In the genomic region with DNA sequence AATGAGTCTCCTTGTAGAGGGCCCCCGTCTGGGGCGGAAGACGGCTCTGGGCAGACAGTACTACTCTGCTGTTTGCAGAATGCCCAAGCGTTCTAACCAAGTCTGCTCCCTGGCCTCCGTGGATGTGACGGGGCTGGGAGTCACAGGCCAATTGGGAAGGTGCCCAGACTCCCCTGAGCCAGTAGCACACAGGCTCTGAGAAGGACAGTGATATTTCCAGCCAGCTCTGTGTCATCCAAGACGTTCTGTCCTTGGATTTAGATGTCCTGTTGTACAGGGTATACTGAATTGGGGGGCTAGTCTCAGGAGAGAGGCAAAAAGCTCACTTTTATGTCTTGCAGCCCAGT, we compare ENCODE assay signal across 10 mouse cellular contexts. TPM values are rescaled to one million over a fixed set of nuclear protein-coding genes. Genes with fewer than 3 reads are reported as not detected.
DNase-seq lines count a peak whose midpoint lies in the region; ATAC-seq and TF ChIP-seq lines count a peak whose summit lies in the region.
"Had no signal": no experiment of that assay in that cellular context is flagged by ENCODE, and none has a peak within 500 bp of the region (broad histone marks: within the 10 kb centered on the region; RNA-seq: fewer than 3 reads in every experiment).

No protein-coding gene starts in this region.

- H3K9me3 ChIP-seq in lung, embryonic 14.5 days (ENCODE audit: low read depth, low read length): no peaks in the 10 kb centered on the region
- no peaks in the 10 kb centered on the region for H3K9me3 ChIP-seq in embryonic facial prominence, embryonic 15.5 days (replicated peaks)
- no peaks in the 10 kb centered on the region for H3K9me3 ChIP-seq in hindbrain, embryonic 13.5 days
- H3K9me3 ChIP-seq: megakaryocyte, embryonic 14.5 days had no signal

- WGBS in lung, embryonic 14.5 days: 36% methylated on average over 7 of the region's 7 CpGs
- WGBS in embryonic facial prominence, embryonic 15.5 days: 34% methylated on average over 7 of the region's 7 CpGs
- WGBS in hindbrain, embryonic 13.5 days: 35% methylated on average over 7 of the region's 7 CpGs

- DNase-seq in cerebellum, postnatal 10 days: peak; percentile 63 to 72
- no peak for DNase-seq in cerebellum, adult 18-20 months
- peak; percentile 23 for DNase-seq in lung, embryonic 14.5 days
- DNase-seq in lung, adult 18-20 months: no peak
- DNase-seq in layer of hippocampus, adult 11-12 months (ENCODE audit: low spot score): no peak
- DNase-seq in thymus, adult 18-20 months: no peak
- DNase-seq: kidney, postnatal 4 days had no signal

- peak; percentile 37; the same call in 1 of the 2 replicates for ATAC-seq in lung, embryonic 14.5 days (ENCODE audit: insufficient read depth)
- ATAC-seq in embryonic facial prominence, embryonic 15.5 days (ENCODE audit: insufficient number of reproducible peaks, low FRiP score, low TSS enrichment, low read depth): no peak
- no peak for ATAC-seq in hindbrain, embryonic 13.5 days (ENCODE audit: low FRiP score)

- H3K4me3 ChIP-seq in lung, embryonic 14.5 days (ENCODE audit: low read depth, low read length): no peak overlapping the region
- H3K4me3 ChIP-seq in embryonic facial prominence, embryonic 15.5 days (replicated peaks): no peak overlapping the region
- no peak overlapping the region for H3K4me3 ChIP-seq in hindbrain, embryonic 13.5 days
- H3K4me3 ChIP-seq: megakaryocyte, embryonic 14.5 days had no signal

- no peak overlapping the region for H3K4me2 ChIP-seq in lung, embryonic 14.5 days
- H3K4me2 ChIP-seq in embryonic facial prominence, embryonic 15.5 days (replicated peaks): no peak overlapping the region
- no peak overlapping the region for H3K4me2 ChIP-seq in hindbrain, embryonic 13.5 days

- no peaks in the 10 kb centered on the region for H3K36me3 ChIP-seq in lung, embryonic 14.5 days (ENCODE audit: insufficient read depth)
- peaks cover 6% of the 10 kb centered on the region; the same call in 1 of the 2 replicates for H3K36me3 ChIP-seq in embryonic facial prominence, embryonic 15.5 days
- H3K36me3 ChIP-seq in hindbrain, embryonic 13.5 days: peaks cover 25% of the 10 kb centered on the region

- H3K9ac ChIP-seq in lung, embryonic 14.5 days: no peak overlapping the region
- H3K9ac ChIP-seq in embryonic facial prominence, embryonic 15.5 days: no peak overlapping the region
- peak overlapping the region; percentile 24; the same call in 1 of the 2 replicates for H3K9ac ChIP-seq in hindbrain, embryonic 13.5 days

- H3K27ac ChIP-seq in lung, embryonic 14.5 days (ENCODE audit: low read depth): no peak overlapping the region
- peak overlapping the region; percentile 40; the same call in 1 of the 2 replicates for H3K27ac ChIP-seq in embryonic facial prominence, embryonic 15.5 days (replicated peaks)
- no peak overlapping the region for H3K27ac ChIP-seq in hindbrain, embryonic 13.5 days

- H3K4me1 ChIP-seq in lung, embryonic 14.5 days (ENCODE audit: insufficient read depth): no peaks in the 10 kb centered on the region; the same call in 1 of the 2 replicates
- H3K4me1 ChIP-seq in embryonic facial prominence, embryonic 15.5 days: peaks cover 58% of the 10 kb centered on the region
- peaks cover 27% of the 10 kb centered on the region for H3K4me1 ChIP-seq in hindbrain, embryonic 13.5 days (replicated peaks)

- no peaks in the 10 kb centered on the region for H3K27me3 ChIP-seq in lung, embryonic 14.5 days (ENCODE audit: insufficient read depth, low read length)
- H3K27me3 ChIP-seq in embryonic facial prominence, embryonic 15.5 days: no peaks in the 10 kb centered on the region
- peaks cover 12% of the 10 kb centered on the region for H3K27me3 ChIP-seq in hindbrain, embryonic 13.5 days

- no peak for TF ChIP-seq CTCF in lung, embryonic 14.5 days (IDR thresholded peaks at IDR 0.05; ENCODE audit: low read depth)

RNA-seq across cellular contexts. Expression of a gene that starts 36.6 kb away (rescaled TPM):
- 2.2 and 2.3 TPM in 2 replicates for polyA plus RNA-seq in lung, embryonic 14.5 days (2014; fragmentation: Nextera tagmentation; extraction: Ambion mirVana)
- polyA plus RNA-seq in embryonic facial prominence, embryonic 15.5 days (2015; fragmentation: Nextera tagmentation; extraction: Ambion mirVana): 7.9 and 9.5 TPM in 2 replicates
- polyA plus RNA-seq in hindbrain, embryonic 13.5 days (2015; fragmentation: Nextera tagmentation; extraction: Ambion mirVana): 3.8 and 4.4 TPM in 2 replicates

Comparison
In these comparisons a context has a peak if more than half of its experiments do, and no peak if none do; other contexts are left out.
1. DNase-seq: peak in cerebellum, postnatal 10 days (2 of 2) and lung, embryonic 14.5 days (single experiment); none in cerebellum, adult 18-20 months (0 of 2), lung, adult 18-20 months (0 of 2), layer of hippocampus, adult 11-12 months (single experiment) and thymus, adult 18-20 months (0 of 2).